Mouse (Mus musculus) liver, embryonic 14.5 days (tissue): ENCODE results near the gene Cyb561.

Experiments used
- CTCF ChIP-seq: IDR thresholded peaks from 2 replicates; pipeline ENCODE4 v1.5.1; 2016; ENCODE audit warnings: antibody characterized with exemption, low read depth, control low read depth
- EP300 ChIP-seq: IDR thresholded peaks from 2 replicates; pipeline ENCODE4 v1.6.1; 2016; ENCODE audit warnings: antibody characterized with exemption, low read depth

DNA sequence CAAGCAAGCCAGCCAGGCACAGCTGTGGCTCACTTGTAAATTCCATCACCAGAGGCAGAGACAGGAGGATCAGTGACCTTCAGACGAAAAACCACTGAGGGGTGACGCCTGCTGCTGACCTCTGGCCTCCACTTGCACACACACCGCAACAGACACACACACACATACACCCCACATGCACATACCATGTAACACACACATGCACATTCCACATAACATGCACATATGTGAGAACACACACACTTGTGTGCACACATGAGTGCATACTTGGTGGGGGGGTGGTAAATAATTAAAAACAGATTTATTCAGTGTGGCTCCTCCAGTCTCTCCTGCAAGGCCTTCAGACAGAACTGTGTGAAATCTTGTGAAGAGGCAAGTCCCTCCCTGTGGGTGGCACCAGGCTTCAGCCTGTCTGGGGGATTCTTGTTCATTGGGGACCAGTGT is 1.5 kb downstream of the Cyb561 start:
- no peak for TF ChIP-seq CTCF
- TF ChIP-seq EP300 = no peak
